Mouse (Mus musculus): ENCODE measurements at regions not wholly inside any gene's neighbourhood (a gene's known extent, or its start where the extent isn't known, plus 50 kb on each side); places are given as distances from the start of the nearest gene placed in this dataset.

DNA sequence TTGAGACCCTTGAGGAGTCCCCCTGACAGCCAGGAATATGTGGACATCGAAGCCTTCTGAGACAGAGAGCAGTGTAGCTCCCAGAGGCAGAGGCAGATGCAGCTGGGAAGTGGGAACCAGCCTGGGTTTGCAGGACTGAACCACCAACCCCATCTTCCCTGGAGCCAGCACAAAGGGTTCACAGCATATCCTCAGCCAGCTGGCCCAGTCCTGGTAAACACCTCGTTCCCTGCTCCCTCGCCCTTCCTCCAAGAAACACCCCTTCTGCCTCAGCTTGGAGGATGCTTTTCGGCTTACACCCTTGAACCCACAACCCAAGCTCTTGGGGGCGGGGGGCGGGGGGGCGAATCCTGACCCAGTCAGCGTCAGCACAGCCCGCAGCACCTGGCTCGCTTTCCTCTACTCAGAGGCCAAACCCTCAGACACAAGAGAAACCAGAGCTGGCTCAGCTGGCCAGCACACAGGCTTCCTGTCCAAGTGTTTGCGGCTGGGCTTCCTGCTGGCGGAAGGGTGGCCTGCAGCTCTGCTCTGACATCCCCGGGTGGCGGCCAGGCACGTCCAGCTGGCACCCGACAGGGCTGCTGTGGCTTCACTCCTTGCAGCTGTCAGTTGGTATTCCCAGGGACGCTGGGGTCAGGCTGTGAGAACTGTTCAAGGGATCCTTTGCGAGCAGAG is 82.6 kb downstream of the Cpn2 start:
- TF ChIP-seq POLR2A (IDR thresholded peaks at IDR 0.05; ENCODE audit: borderline replicate concordance, extremely low read depth, insufficient read depth, insufficient read length, poor library complexity, severe bottlenecking) (no peak), CTCF (IDR thresholded peaks at IDR 0.05; ENCODE audit: borderline replicate concordance, extremely low read depth, insufficient read depth, insufficient read length) (0 out of 2 replicates have a peak, but pooled peaks have one; percentile 3)
